Mouse (Mus musculus): ENCODE results near the gene Etv5.

DNA sequence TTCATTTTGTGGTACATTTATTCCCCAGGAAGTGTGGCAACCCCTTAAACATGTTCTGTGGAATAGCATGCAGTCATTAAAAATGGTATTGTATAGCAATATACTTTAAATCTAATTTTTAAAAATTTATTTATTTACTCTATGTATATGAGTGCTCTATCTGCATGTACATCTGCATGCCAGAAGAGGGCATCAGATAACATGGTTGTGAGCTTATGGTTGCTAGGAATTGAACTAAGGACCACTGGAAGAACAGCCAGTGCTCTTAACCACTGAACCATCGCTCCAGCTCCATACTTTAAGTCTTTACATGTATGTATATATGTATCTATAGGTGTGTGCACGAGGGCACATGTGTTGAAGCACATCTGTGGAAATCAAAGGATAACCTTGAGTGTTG, 64.6 kb downstream of the Etv5 start:
- TF ChIP-seq CTCF (IDR thresholded peaks at IDR 0.05; ENCODE audit: borderline replicate concordance, extremely low read depth, insufficient read depth, insufficient read length) (no peak), POLR2A (IDR thresholded peaks at IDR 0.05; ENCODE audit: borderline replicate concordance, extremely low read depth, insufficient read depth, insufficient read length, poor library complexity, severe bottlenecking) (no peak)
